Mouse (Mus musculus): ENCODE measurements at regions not wholly inside any gene's neighbourhood (a gene's known extent, or its start where the extent isn't known, plus 50 kb on each side); places are given as distances from the start of the nearest gene placed in this dataset.

DNA sequence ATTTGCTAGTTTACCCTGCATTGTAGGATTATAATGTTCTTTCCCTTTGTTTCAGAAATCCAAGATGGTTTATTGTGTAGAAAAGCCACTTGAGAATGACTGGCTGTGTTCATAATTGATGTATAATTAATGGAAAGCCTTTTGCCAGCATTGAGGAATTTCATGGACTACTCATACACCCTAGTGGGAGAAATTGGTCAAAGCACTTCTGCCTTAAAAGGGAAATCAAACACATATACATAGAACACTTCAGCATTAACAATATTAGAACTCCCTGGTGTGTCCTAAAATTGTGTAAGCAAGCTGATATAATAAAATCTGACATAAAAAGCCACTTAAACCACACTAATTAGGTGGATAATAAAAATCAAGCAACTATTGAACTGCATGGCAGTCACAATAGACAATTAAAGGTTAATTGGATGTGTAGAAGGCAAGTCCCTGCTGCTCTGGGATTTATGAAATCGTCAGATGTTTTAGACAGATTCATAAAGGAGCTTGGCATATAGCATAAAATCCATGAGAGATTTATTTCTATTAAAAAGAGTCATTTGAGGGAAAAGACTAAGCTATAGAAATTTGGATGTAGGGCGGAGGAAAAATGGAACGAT, 607.0 kb upstream of the Dpp10 start:
- peak; percentile 6 to 13 for DNase-seq

DNA sequence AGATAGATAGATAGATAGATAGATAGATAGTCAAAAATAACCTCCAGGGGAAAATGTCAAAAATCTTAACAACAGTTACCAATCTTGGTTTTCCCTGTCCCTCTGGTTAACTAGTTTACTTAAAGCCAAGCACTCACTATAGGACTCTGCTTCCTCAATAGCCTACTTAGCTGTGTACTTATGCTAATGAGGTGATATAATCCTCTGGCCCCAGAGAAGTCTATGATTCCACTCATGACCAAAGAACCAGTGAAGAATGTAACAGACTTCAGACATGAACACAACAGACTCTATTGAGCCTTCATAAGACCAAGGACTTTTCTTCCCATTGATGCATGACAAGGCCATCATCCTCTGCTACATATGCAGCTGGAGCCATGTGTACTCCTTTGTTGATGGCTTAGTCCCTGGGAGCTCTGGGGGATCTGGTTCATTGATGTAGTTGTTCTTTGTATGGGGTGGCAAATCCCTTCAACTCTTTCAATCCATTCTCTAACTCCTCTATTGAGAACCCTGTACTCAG, 589.9 kb upstream of the Dpp10 start:
- DNase-seq = no peak

DNA sequence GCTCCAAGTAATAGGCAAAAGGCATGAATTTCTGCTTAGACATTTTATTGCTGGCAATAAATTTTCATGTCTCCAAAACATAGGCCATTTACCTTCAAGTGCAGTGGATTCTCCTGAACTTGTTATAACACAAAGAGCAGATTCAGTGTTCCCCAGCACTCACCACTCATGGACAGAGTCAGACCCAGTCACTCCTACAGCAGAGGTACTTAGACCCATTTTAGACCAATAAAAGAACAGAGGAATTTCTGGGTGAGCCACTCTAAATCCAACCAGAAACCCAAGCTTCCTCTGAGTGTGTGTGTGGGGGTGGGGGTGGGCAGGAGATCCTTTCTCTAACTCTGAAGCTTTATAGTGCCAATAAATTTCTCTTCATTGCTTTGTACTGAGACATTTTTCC, 584.7 kb upstream of the Dpp10 start:
- no peak for DNase-seq

DNA sequence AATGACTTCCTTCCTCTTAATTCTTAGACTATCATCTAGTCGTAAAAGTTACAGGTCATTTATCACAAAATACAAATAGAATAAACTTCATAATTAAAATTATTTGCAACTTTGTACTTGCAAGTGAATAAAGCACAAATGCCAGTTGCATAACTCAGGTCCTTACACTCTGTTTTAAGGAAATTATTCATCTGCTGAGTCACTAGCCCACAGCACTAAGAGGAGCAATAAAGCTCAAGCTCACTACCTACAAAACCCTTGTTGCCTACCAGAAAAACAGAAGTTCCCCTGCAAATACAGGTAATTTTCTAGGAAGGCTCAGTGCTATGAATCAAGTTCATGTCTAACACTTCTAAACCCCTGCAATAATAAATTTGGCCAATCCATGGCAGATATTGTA, 539.3 kb upstream of the Dpp10 start:
- no peak for DNase-seq

All from cerebellum, postnatal 14 days (tissue).